Mouse (Mus musculus) hematopoietic stem cell, adult 5-6 weeks (primary cell): ENCODE data around the gene Rnf130. TPM values are rescaled to one million over a fixed set of nuclear protein-coding genes. Genes with fewer than 3 reads are reported as not detected.
"Not testable (repeated sequence)": the region's sequence is repeated elsewhere in the genome, so short reads cannot be mapped to it uniquely, and the experiment has no call there.

Source experiments
- ATAC-seq, 2 experiments: fragments of 125-278 bp in 1 of 2; replicated peaks in 1 of 2; 2 replicates each; pipeline ENCODE4 v1.8.0; 2016 to 2017; ENCODE audit warnings: inconsistent platforms in 2 of 2, mild to moderate bottlenecking in 2 of 2, moderate number of reproducible peaks in 2 of 2, low read depth in 1 of 2, moderate TSS enrichment in 1 of 2; ENCODE audit not compliant: low FRiP score in 2 of 2, poor library complexity in 2 of 2, severe bottlenecking in 2 of 2, insufficient read depth in 1 of 2, low TSS enrichment in 1 of 2
- total RNA-seq: library from RNA; stranded (forward); fragments of 172-1452, 232-1000 nt; gene quantifications from 2 replicates; pipeline ENCODE4 v1.2.3, GENCODE M21; 2017

Rnf130 gene
- total RNA-seq, 1 experiment from 2014 or later = 288 TPM

GRCm38 (mm10) chr11:50057713-50058112 lies 32.6 kb downstream of the Rnf130 start:
- ATAC-seq = no peak

- no peak for ATAC-seq
Measured at GRCm38 (mm10) chr11:50058277-50058676, 33.1 kb downstream of the Rnf130 start.

- ATAC-seq = no peak
Measured at GRCm38 (mm10) chr11:50059045-50059444, 33.9 kb downstream of the Rnf130 start.

GRCm38 (mm10) chr11:50062116-50062515 lies 37.0 kb downstream of the Rnf130 start:
- no peak for ATAC-seq

- ATAC-seq = no peak
Measured at GRCm38 (mm10) chr11:50066088-50066487, 40.9 kb downstream of the Rnf130 start.

GRCm38 (mm10) chr11:50073830-50074229 lies 48.7 kb downstream of the Rnf130 start:
- peak; percentile 69 to 71 for ATAC-seq

GRCm38 (mm10) chr11:50076756-50077155 lies 51.6 kb downstream of the Rnf130 start:
- ATAC-seq = no peak

- ATAC-seq = no peak; a peak in 1 of 4 replicates
Measured at GRCm38 (mm10) chr11:50081365-50082190, 56.4 kb downstream of the Rnf130 start.

GRCm38 (mm10) chr11:50086211-50086610 lies 61.1 kb downstream of the Rnf130 start:
- ATAC-seq = no peak

GRCm38 (mm10) chr11:50089840-50090239 lies 64.7 kb downstream of the Rnf130 start:
- no peak for ATAC-seq

GRCm38 (mm10) chr11:50090982-50091675 lies 66.0 kb downstream of the Rnf130 start:
- no peak for ATAC-seq

GRCm38 (mm10) chr11:50091681-50092080 lies 66.5 kb downstream of the Rnf130 start:
- no peak for ATAC-seq

- no peak for ATAC-seq
Measured at GRCm38 (mm10) chr11:50095661-50096060, 70.5 kb downstream of the Rnf130 start.

- no peak for ATAC-seq
Measured at GRCm38 (mm10) chr11:50097091-50097490, 71.9 kb downstream of the Rnf130 start.

- 0 out of 4 replicates have a peak, but pooled peaks of 1 of the 2 experiments have one; percentile 17 for ATAC-seq
Measured at GRCm38 (mm10) chr11:50098961-50099481, 73.9 kb downstream of the Rnf130 start.

GRCm38 (mm10) chr11:50099692-50100091 lies 74.5 kb downstream of the Rnf130 start:
- ATAC-seq = no peak

- no peak for ATAC-seq
Measured at GRCm38 (mm10) chr11:50100548-50101307, 75.6 kb downstream of the Rnf130 start.

- ATAC-seq = not testable (repeated sequence)
Measured at GRCm38 (mm10) chr11:50101962-50102361, 76.8 kb downstream of the Rnf130 start.
